Mouse (Mus musculus) hindbrain, postnatal 0 days (tissue): ENCODE measurements around the gene Pagr1a. TPM values are rescaled to one million over a fixed set of nuclear protein-coding genes. Genes with fewer than 3 reads are reported as not detected.
A peak's percentile ranks its signal among the peaks of the same experiment; 100 is the strongest.

Source experiments
- ATAC-seq: fragments of 200-750 bp; cut with Nextera tagmentation; 2 replicates; pipeline ENCODE4 v1.8.0; 2017; ENCODE audit warnings: mild to moderate bottlenecking, moderate TSS enrichment, moderate library complexity
- DNase-seq: peaks from one replicate; pipeline ENCODE4 v3.0.0-alpha.2; 2015; ENCODE audit warnings: low spot score
- H3K27ac ChIP-seq: fragments of 300-500 bp; sonication (generic); 2 replicates; pipeline ENCODE4 v1.5.1; 2014; ENCODE audit warnings: mild to moderate bottlenecking
- H3K27me3 ChIP-seq: fragments of 300-500 bp; sonication (generic); 2 replicates; pipeline ENCODE4 v1.6.1; 2014; ENCODE audit warnings: low read length, mixed read lengths; ENCODE audit not compliant: insufficient read depth
- H3K36me3 ChIP-seq: fragments of 300-500 bp; sonication (generic); 2 replicates; pipeline ENCODE4 v1.6.1; 2014; ENCODE audit warnings: low read length, mixed read lengths; ENCODE audit not compliant: insufficient read depth
- H3K4me1 ChIP-seq: fragments of 300-500 bp; sonication (generic); 2 replicates; pipeline ENCODE4 v1.6.1; 2014; ENCODE audit warnings: antibody characterized with exemption, low read length, mixed read lengths; ENCODE audit not compliant: insufficient read depth
- H3K4me2 ChIP-seq: fragments of 300-500 bp; sonication (generic); 2 replicates; pipeline ENCODE4 v1.6.1; 2014; ENCODE audit warnings: low read depth, mild to moderate bottlenecking, low read length, moderate library complexity, mixed read lengths
- H3K4me3 ChIP-seq: fragments of 300-500 bp; sonication (generic); 2 replicates; pipeline ENCODE4 v1.5.1; 2014; ENCODE audit warnings: low read length
- H3K9ac ChIP-seq: fragments of 300-500 bp; sonication (generic); replicated peaks from 2 replicates; pipeline ENCODE4 v1.6.1; 2014; ENCODE audit warnings: mild to moderate bottlenecking, low read length, moderate library complexity, mixed read lengths
- H3K9me3 ChIP-seq: fragments of 300-500 bp; sonication (generic); 2 replicates; pipeline ENCODE4 v1.6.1; 2016; ENCODE audit warnings: low read length, mixed read lengths
- CTCF ChIP-seq: IDR thresholded peaks from 2 replicates; pipeline ENCODE4 v1.5.1; 2016; ENCODE audit warnings: antibody characterized with exemption, control low read depth, low read depth
- WGBS: fragments of 180-500 bp; shearing (Covaris S2); extraction: QIAGEN DNeasy Blood & Tissue Kit; methylation state at CpG from one replicate; pipeline ENCODE4 v1.1.7; 2014; 5-methylcytosine and 5-hydroxymethylcytosine counted together
- polyA plus RNA-seq: library from polyadenylated mRNA; unstranded; fragments of >200 nt; fragmentation: Nextera tagmentation; extraction: Ambion mirVana; gene quantifications from 2 replicates; pipeline ENCODE4 v1.2.1, GENCODE M21; 2015
- total RNA-seq: library from RNA; depleted of rRNA; stranded (reverse); fragments of >200 nt; gene quantifications from 2 replicates; pipeline ENCODE4 v1.2.3, GENCODE M21; 2014

Pagr1a gene
- total and polyA plus RNA-seq, 2 experiments from 2014 or later, result 11.1 to 31.2 TPM

DNA sequence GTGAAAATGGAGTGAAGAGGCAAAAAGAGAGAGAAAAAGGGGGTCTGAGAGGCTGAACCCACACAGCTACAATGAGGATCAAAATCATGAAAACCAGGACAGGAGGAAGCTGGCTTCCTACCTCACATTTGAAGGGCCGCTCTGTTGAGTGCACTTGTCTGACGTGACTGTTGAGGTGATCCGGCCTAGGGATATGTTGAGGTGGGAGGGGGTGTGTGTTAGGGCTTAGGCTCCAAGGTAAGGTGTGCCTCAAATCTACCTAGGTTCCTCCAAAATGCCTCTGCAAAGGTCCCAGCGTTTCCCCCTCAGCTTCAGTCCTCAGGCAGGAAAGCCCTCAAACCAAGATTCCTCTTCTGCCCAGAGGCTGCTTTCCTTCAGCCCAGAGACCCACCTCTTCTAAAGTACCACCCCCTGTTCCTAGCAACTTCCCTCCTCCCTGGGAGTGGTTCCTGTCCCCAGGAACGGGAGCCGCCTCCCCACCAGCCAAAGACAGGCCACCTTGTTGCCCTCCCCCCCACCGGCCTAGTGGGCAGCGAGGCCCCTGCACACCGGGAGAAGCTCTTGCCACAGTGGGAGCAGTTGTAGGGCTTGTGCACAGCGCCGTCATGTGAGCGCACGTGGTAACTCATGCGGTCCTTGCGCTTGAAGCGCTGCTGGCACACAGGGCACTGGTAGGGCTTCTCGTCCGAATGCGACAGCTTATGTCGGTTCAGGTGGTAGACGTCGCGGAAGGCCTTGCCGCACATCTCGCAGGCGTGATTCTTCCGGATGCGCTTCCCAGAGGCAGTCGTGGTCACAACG lies 7.8 kb upstream of the Pagr1a start:
- Histone ChIP-seq H3K4me2 (peak overlapping the region; percentile 87), H3K27ac (peak overlapping the region; percentile 99), H3K4me1 (peaks cover 33% of the 10 kb centered on the region), H3K36me3 (peaks cover 19% of the 10 kb centered on the region; the same call in 1 of the 2 replicates), H3K4me3 (peak overlapping the region; percentile 88), H3K9me3 (no peaks in the 10 kb centered on the region), H3K27me3 (no peaks in the 10 kb centered on the region), H3K9ac (peak overlapping the region; percentile 99)
- DNase-seq, result peak; percentile 92
- whole genome bisulfite sequencing, result under 1% methylated on average over 28 of the region's 30 CpGs
- peak; percentile 82 for TF ChIP-seq CTCF
- ATAC-seq, result peak; percentile 34

DNA sequence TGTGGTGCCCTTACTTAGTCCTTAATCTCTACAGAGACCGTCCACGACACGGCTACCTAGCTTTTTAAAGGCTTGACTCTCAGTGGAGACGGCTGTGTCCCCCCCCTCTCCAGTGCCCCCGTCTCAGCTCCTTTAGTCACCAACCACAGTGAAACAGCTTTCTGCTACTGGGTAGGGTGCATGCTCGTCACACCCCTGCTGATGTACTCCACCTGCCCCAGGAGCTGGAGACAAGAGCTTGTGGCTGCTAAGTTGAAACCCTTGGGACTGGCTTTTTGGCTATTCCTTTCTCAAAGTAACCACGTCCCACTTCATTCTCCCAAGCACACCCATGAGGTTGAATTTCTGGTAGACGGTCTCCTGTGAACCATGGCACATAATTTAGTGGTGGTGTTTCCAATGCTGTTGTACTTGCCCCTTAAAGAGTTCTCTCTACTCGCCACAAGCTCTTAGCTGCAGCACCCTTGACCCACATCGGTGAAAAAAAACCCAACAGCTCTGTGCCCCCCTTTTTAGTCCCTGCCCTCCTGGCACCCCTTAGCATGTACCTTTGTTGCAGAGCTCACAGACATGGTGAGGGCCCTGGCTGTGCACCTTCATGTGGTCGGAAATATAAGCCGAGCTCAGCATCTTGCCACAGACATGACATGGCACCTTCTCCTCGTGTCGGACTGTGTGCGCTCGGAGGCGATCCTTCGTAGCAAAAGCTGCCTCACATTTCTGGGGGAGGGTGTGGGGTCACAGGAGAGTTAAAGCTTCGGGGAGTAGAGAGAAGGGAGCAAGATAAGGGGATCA lies 6.9 kb upstream of the Pagr1a start:
- Histone ChIP-seq H3K27me3 (no peaks in the 10 kb centered on the region), H3K9ac (peak overlapping the region; percentile 99), H3K9me3 (no peaks in the 10 kb centered on the region), H3K4me3 (peak overlapping the region; percentile 88), H3K4me1 (peaks cover 41% of the 10 kb centered on the region), H3K4me2 (peak overlapping the region; percentile 87), H3K36me3 (peaks cover 19% of the 10 kb centered on the region; the same call in 1 of the 2 replicates), H3K27ac (peak overlapping the region; percentile 99)
- 13% methylated on average over 19 of the region's 19 CpGs for WGBS
- ATAC-seq, result no peak
- TF ChIP-seq CTCF, result no peak
- DNase-seq, result no peak

DNA sequence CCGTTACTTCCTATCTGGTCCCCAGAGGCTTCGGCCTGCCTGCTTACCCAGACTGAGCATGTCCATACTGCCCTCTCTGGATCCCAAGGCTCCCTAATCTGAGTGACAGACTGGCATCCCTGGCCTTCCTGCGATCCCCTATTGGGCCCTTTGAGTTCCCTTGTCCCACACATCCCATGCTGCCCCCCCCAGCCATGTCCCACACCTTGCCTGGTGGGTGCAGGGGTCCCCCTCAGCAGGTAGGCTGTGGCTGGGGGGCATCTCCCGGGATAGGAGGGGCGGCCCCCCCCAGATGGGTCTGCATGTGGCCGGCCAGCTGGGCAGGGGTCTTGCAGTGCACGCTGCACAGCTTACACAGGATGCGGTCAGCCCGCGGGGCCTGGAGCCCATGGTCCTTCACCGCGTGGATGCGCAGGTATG lies 6.1 kb upstream of the Pagr1a start:
- WGBS, result 58% methylated on average over 13 of the region's 13 CpGs
- Histone ChIP-seq H3K4me2 (peak overlapping the region; percentile 87), H3K36me3 (peaks cover 19% of the 10 kb centered on the region; the same call in 1 of the 2 replicates), H3K9ac (peak overlapping the region; percentile 99), H3K4me3 (peak overlapping the region; percentile 88), H3K27ac (peak overlapping the region; percentile 32; the same call in 1 of the 2 replicates), H3K27me3 (no peaks in the 10 kb centered on the region), H3K9me3 (no peaks in the 10 kb centered on the region), H3K4me1 (peaks cover 47% of the 10 kb centered on the region)
- DNase-seq (peak; percentile 24), ATAC-seq (no peak)
- TF ChIP-seq CTCF, result no peak

DNA sequence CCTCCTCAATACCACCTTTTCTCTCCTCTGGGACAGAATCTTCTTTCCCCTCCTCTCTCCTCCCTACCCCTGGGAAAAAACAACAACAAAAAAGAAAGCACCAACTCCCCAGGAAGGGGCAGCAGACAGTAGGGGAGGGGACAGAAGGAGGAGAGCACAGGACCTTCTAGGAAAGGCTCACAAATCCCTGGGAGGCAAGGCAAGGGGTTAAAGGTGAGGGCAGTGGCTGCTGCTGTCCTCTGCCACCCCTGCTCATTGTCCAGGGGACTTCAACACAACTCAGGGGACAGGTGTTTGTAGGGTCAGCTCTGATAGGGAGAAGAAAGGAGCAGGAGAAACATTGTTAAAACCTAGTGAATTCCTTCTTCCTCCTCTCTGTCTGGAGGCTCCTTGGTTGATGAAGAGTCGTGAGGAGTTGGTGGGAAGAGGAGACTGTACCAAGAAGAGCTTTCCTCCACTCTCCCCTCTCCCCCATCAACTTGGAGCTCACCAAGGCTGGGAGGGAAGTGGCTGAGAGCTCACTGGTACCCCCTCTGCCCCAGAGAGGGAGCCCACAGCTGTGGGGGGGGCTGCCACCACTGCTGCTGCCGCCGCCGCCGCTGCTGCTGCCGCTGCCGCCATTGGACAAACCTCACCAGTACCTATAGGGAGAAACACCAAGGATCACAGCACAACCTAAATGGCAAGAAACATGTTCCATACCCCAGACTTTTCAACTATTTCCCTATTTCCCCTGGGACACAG lies 5.5 kb upstream of the Pagr1a start:
- peak overlapping the region; percentile 99; the same call in 1 of the 2 replicates for H3K9ac ChIP-seq
- 58% methylated on average over 7 of the region's 7 CpGs for WGBS
- no peak for TF ChIP-seq CTCF
- no peaks in the 10 kb centered on the region for H3K9me3 ChIP-seq
- H3K4me2 ChIP-seq, result peak overlapping the region; percentile 87
- H3K4me3 ChIP-seq, result no peak overlapping the region
- H3K4me1 ChIP-seq, result peaks cover 47% of the 10 kb centered on the region
- H3K36me3 ChIP-seq, result peaks cover 19% of the 10 kb centered on the region; the same call in 1 of the 2 replicates
- no peak for DNase-seq
- 0 out of 2 replicates have a peak overlapping the region, but pooled peaks have one; percentile 32 for H3K27ac ChIP-seq
- ATAC-seq, result no peak
- H3K27me3 ChIP-seq, result no peaks in the 10 kb centered on the region

DNA sequence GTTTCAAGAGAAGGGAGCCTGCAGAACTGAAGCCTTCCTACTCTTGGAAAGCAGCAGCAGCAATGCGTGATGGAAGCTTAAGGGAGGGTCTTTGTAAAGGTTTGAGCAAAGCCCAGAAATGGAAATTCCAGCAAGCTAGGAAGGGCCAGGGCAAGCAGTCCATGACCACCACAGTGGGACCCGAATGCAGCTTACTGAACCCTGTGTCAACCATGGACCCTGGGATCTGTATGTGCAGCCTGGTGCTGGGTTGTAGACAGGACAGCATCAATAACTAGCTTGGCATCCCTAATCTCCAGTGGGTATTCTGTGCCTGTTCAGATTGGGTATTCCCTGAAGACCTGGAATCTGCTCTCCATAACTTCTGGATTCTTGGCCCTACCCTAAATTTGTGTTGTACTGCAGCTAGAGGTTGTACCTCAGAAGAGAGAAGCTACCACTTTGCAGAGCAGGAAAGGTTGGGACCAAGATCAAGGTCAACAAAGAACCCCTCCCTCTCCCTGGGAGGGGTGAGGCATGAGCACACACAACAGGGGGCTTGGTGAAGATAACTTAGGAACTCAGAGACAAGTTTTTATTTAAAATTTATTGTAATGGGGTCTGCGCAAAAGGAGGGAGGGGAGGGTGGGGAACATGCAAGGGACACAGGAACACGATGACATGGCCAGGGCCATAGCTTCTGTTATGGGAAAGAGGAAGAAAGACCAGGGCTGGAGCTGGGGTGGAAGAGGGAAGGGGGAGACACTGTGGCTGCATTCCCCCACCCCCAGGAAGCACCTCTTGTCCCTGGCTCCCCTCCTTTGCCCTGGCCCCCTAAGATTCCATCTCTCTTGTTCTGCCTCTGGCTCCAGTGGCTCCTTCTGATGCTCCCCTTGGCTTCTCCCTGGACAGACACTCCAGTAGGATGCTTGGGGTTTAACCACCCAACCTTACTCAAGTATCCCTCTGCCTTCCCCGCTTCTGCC lies 4.7 kb upstream of the Pagr1a start:
- peak overlapping the region; percentile 59 for H3K4me3 ChIP-seq
- TF ChIP-seq CTCF, result no peak
- H3K9ac ChIP-seq, result peak overlapping the region; percentile 81
- H3K4me1 ChIP-seq, result peaks cover 47% of the 10 kb centered on the region
- DNase-seq, result no peak
- H3K4me2 ChIP-seq, result peak overlapping the region; percentile 85
- 28% methylated on average over 5 of the region's 5 CpGs for WGBS
- peaks cover 19% of the 10 kb centered on the region; the same call in 1 of the 2 replicates for H3K36me3 ChIP-seq
- H3K27me3 ChIP-seq, result no peaks in the 10 kb centered on the region
- no peak for ATAC-seq
- H3K27ac ChIP-seq, result peak overlapping the region; percentile 86
- no peaks in the 10 kb centered on the region for H3K9me3 ChIP-seq
